Mouse (Mus musculus) ES-Bruce4 (cell line): ENCODE data around the gene 1810049J17Rik.

ENCODE experiments used
- CTCF ChIP-seq: IDR thresholded peaks from one replicate; pipeline ENCODE4 v1.8.1; 2011; ENCODE audit warnings: low read depth, low read length
- EP300 ChIP-seq: IDR thresholded peaks from 2 replicates; pipeline ENCODE4 v1.6.1; 2011; ENCODE audit warnings: low read depth, low read length; ENCODE audit not compliant: insufficient read depth
- POLR2A ChIP-seq: IDR thresholded peaks from one replicate; pipeline ENCODE4 v1.8.1; 2011; ENCODE audit warnings: low read length; ENCODE audit not compliant: insufficient read depth

DNA sequence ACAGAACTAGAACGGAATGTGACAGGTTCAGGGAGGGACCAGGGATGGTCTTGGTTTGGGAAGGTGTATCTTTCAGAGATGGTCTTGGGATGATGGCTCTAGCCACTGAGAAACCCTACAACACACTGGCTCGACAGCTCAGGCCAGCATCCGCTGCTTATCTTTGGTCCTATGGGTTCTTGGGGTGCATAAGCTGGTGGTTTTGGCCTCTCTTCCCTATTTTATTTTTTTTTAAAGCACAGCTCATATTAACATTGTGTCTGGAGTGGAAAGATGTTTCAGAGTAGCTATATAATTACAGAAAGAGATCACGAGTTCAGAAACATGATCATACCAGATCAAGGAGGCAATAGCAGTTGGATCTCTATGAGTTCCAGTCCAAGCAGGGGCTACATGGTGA, 42.4 kb upstream of the 1810049J17Rik start:
- no peak for TF ChIP-seq POLR2A
- TF ChIP-seq CTCF = no peak
- no peak for TF ChIP-seq EP300
